Mouse (Mus musculus) liver, adult 2 months (tissue): ENCODE data around the gene Zfp148. TPM values are rescaled to one million over a fixed set of nuclear protein-coding genes. Genes with fewer than 3 reads are reported as not detected.

Source experiments
- DNase-seq: peaks from one replicate; pipeline ENCODE4 v3.0.0-alpha.2; 2011; ENCODE audit warnings: low read depth, low spot score; ENCODE audit errors: extremely low read depth
- H3K27ac ChIP-seq: fragments of 200-500 bp; replicated peaks from 2 replicates; pipeline ENCODE4 v1.5.1; 2012; ENCODE audit warnings: low read depth, mild to moderate bottlenecking, control low read depth, inconsistent platforms, low read length; ENCODE audit not compliant: insufficient read depth
- H3K27me3 ChIP-seq: fragments of 200-500 bp; 2 replicates; pipeline ENCODE4 v1.6.1; 2012; ENCODE audit warnings: mild to moderate bottlenecking, moderate library complexity, low read length, inconsistent platforms; ENCODE audit not compliant: control insufficient read depth, insufficient read depth
- H3K36me3 ChIP-seq: fragments of 200-500 bp; 2 replicates; pipeline ENCODE4 v1.6.1; 2012; ENCODE audit warnings: low read length, inconsistent platforms; ENCODE audit not compliant: control insufficient read depth, insufficient read depth
- H3K4me1 ChIP-seq: fragments of 200-500 bp; 2 replicates; pipeline ENCODE4 v1.6.1; 2011; ENCODE audit warnings: low read length; ENCODE audit not compliant: control insufficient read depth, insufficient read depth
- H3K4me3 ChIP-seq: fragments of 200-500 bp; 2 replicates; pipeline ENCODE4 v1.5.1; 2011; ENCODE audit warnings: low read depth, mild to moderate bottlenecking, control low read depth, low read length, moderate library complexity; ENCODE audit not compliant: insufficient read depth
- H3K79me2 ChIP-seq: fragments of 200-500 bp; 2 replicates; pipeline ENCODE4 v1.6.1; 2012; ENCODE audit warnings: inconsistent platforms, mild to moderate bottlenecking, low read length, moderate library complexity; ENCODE audit not compliant: control insufficient read depth, insufficient read depth
- H3K9ac ChIP-seq: fragments of 200-500 bp; 2 replicates; pipeline ENCODE4 v1.6.1; 2012; ENCODE audit warnings: low read depth, mild to moderate bottlenecking, control low read depth, inconsistent platforms, low read length
- CTCF ChIP-seq: fragments of 200-500 bp; IDR thresholded peaks from 2 replicates; pipeline ENCODE4 v1.5.1; 2011; ENCODE audit warnings: low read depth, low read length, control low read depth
- POLR2A ChIP-seq: fragments of 200-500 bp; IDR thresholded peaks from 2 replicates; pipeline ENCODE4 v1.6.1; 2011; ENCODE audit warnings: low read length, control low read depth; ENCODE audit not compliant: insufficient read depth; ENCODE audit errors: extremely low read depth
- WGBS: fragments of 180-500 bp; shearing (Covaris S2); methylation state at CpG from one replicate; pipeline ENCODE4 v1.1.7; 2018; 5-methylcytosine and 5-hydroxymethylcytosine counted together
- polyA plus RNA-seq: library from polyadenylated mRNA; depleted of rRNA; stranded (reverse); fragments of >200 nt; gene quantifications from 2 replicates; pipeline ENCODE4 v1.2.3, GENCODE M21; 2012
- total RNA-seq: library from RNA; depleted of rRNA; stranded (reverse); fragments of >200 nt; gene quantifications from 2 replicates; pipeline ENCODE4 v1.2.3, GENCODE M21; 2014

Zfp148 gene
- total and polyA plus RNA-seq, 2 experiments: 4.3 to 15.6 TPM

- TF ChIP-seq CTCF: no peak
- no peak for TF ChIP-seq POLR2A
- H3K36me3 ChIP-seq: no peaks in the 10 kb centered on the region
- DNase-seq: no peak
- no peaks in the 10 kb centered on the region for H3K27me3 ChIP-seq
- H3K4me3 ChIP-seq: no peak overlapping the region
- WGBS: 100% methylated on average over 1 of the region's 1 CpGs
- no peaks in the 10 kb centered on the region for H3K79me2 ChIP-seq
- no peak overlapping the region for H3K9ac ChIP-seq
- H3K4me1 ChIP-seq: peaks cover 14% of the 10 kb centered on the region
- H3K27ac ChIP-seq: no peak overlapping the region
Measured at GRCm38 (mm10) chr16:33342356-33342755, 38.3 kb upstream of the Zfp148 start.

GRCm38 (mm10) chr16:33343106-33343505 is 37.5 kb upstream of the Zfp148 start:
- TF ChIP-seq CTCF (no peak), POLR2A (no peak)
- Histone ChIP-seq H3K79me2 (no peaks in the 10 kb centered on the region), H3K36me3 (no peaks in the 10 kb centered on the region), H3K9ac (no peak overlapping the region), H3K4me3 (no peak overlapping the region), H3K4me1 (peaks cover 12% of the 10 kb centered on the region), H3K27me3 (no peaks in the 10 kb centered on the region), H3K27ac (0 out of 2 replicates have a peak overlapping the region, but pooled peaks have one; percentile 8)
- WGBS: 39% methylated on average over 5 of the region's 5 CpGs
- peak; percentile 84 for DNase-seq

- no peak overlapping the region for H3K27ac ChIP-seq
- WGBS: 81% methylated on average over 7 of the region's 7 CpGs
- TF ChIP-seq POLR2A (no peak), CTCF (no peak)
- no peaks in the 10 kb centered on the region for H3K79me2 ChIP-seq
- peaks cover 8% of the 10 kb centered on the region for H3K4me1 ChIP-seq
- H3K27me3 ChIP-seq: no peaks in the 10 kb centered on the region
- H3K4me3 ChIP-seq: no peak overlapping the region
- no peak overlapping the region for H3K9ac ChIP-seq
- DNase-seq: no peak
- no peaks in the 10 kb centered on the region for H3K36me3 ChIP-seq
Measured at GRCm38 (mm10) chr16:33343601-33344000, 37.0 kb upstream of the Zfp148 start.

- no peak for DNase-seq
- H3K27me3 ChIP-seq: no peaks in the 10 kb centered on the region
- no peaks in the 10 kb centered on the region for H3K79me2 ChIP-seq
- TF ChIP-seq POLR2A: no peak
- no peak for TF ChIP-seq CTCF
- H3K27ac ChIP-seq: no peak overlapping the region
- no peak overlapping the region for H3K4me3 ChIP-seq
- WGBS: 81% methylated on average over 9 of the region's 9 CpGs
- H3K9ac ChIP-seq: no peak overlapping the region
- H3K4me1 ChIP-seq: peaks cover 5% of the 10 kb centered on the region
- no peaks in the 10 kb centered on the region for H3K36me3 ChIP-seq
Measured at GRCm38 (mm10) chr16:33344379-33344778, 36.3 kb upstream of the Zfp148 start.

- H3K36me3 ChIP-seq: no peaks in the 10 kb centered on the region
- 0 out of 2 replicates have a peak overlapping the region, but pooled peaks have one; percentile 30 for H3K9ac ChIP-seq
- H3K27ac ChIP-seq: no peak overlapping the region
- no peak for DNase-seq
- whole genome bisulfite sequencing: 79% methylated on average over 4 of the region's 4 CpGs
- no peaks in the 10 kb centered on the region for H3K79me2 ChIP-seq
- no peak for TF ChIP-seq POLR2A
- no peak for TF ChIP-seq CTCF
- peak overlapping the region; percentile 25; the same call in 1 of the 2 replicates for H3K4me3 ChIP-seq
- peaks cover 2% of the 10 kb centered on the region for H3K4me1 ChIP-seq
- no peaks in the 10 kb centered on the region for H3K27me3 ChIP-seq
Measured at GRCm38 (mm10) chr16:33344875-33345274, 35.8 kb upstream of the Zfp148 start.

- Histone ChIP-seq H3K4me1 (peaks cover 2% of the 10 kb centered on the region), H3K27ac (peak overlapping the region; percentile 39; the same call in 1 of the 2 replicates), H3K36me3 (no peaks in the 10 kb centered on the region), H3K4me3 (no peak overlapping the region), H3K79me2 (no peaks in the 10 kb centered on the region), H3K9ac (no peak overlapping the region), H3K27me3 (no peaks in the 10 kb centered on the region)
- TF ChIP-seq POLR2A (no peak), CTCF (no peak)
- DNase-seq: no peak
- 88% methylated on average over 3 of the region's 3 CpGs for WGBS
Measured at GRCm38 (mm10) chr16:33346376-33346775, 34.3 kb upstream of the Zfp148 start.
